Mouse (Mus musculus): Measurements from ENCODE around the gene Btn2a2. TPM values are rescaled to one million over a fixed set of nuclear protein-coding genes. Genes with fewer than 3 reads are reported as not detected.

Btn2a2 gene
- total RNA-seq, 2 experiments from 2014 or later: not detected

- no peak for DNase-seq
Observed at GRCm38 (mm10) chr13:23448758-23449157, 39.9 kb downstream of the Btn2a2 start.

- peak; percentile 90 for DNase-seq
Observed at GRCm38 (mm10) chr13:23446498-23446952, 42.1 kb downstream of the Btn2a2 start.

GRCm38 (mm10) chr13:23445561-23446320, 42.9 kb downstream of the Btn2a2 start:
- DNase-seq: peak; percentile 94

- DNase-seq: no peak
Observed at GRCm38 (mm10) chr13:23445156-23445555, 43.5 kb downstream of the Btn2a2 start.

- no peak for DNase-seq
Observed at GRCm38 (mm10) chr13:23444451-23444850, 44.2 kb downstream of the Btn2a2 start.

- DNase-seq: no peak
Observed at GRCm38 (mm10) chr13:23439901-23440300, 48.8 kb downstream of the Btn2a2 start.

GRCm38 (mm10) chr13:23438521-23438920, 50.1 kb downstream of the Btn2a2 start:
- DNase-seq: peak; percentile 77

- peak; percentile 93 for DNase-seq
Observed at GRCm38 (mm10) chr13:23437908-23438307, 50.7 kb downstream of the Btn2a2 start.

GRCm38 (mm10) chr13:23436861-23437822, 51.5 kb downstream of the Btn2a2 start:
- peak; percentile 75 for DNase-seq

- peak; percentile 76 for DNase-seq
Observed at GRCm38 (mm10) chr13:23436231-23436661, 52.4 kb downstream of the Btn2a2 start.

GRCm38 (mm10) chr13:23435676-23436075, 53.0 kb downstream of the Btn2a2 start:
- DNase-seq: no peak

- no peak for DNase-seq
Observed at GRCm38 (mm10) chr13:23435241-23435640, 53.4 kb downstream of the Btn2a2 start.

GRCm38 (mm10) chr13:23434426-23434825, 54.2 kb downstream of the Btn2a2 start:
- no peak for DNase-seq

GRCm38 (mm10) chr13:23433801-23434200, 54.9 kb downstream of the Btn2a2 start:
- no peak for DNase-seq

- DNase-seq: no peak
Observed at GRCm38 (mm10) chr13:23433206-23433605, 55.5 kb downstream of the Btn2a2 start.

- peak; percentile 98 for DNase-seq
Observed at GRCm38 (mm10) chr13:23432562-23433201, 56.0 kb downstream of the Btn2a2 start.

- peak; percentile 87 for DNase-seq
Observed at GRCm38 (mm10) chr13:23431351-23431771, 57.3 kb downstream of the Btn2a2 start.

- DNase-seq: peak; percentile 85
Observed at GRCm38 (mm10) chr13:23430734-23431133, 57.9 kb downstream of the Btn2a2 start.

- no peak for DNase-seq
Observed at GRCm38 (mm10) chr13:23429771-23430380, 58.8 kb downstream of the Btn2a2 start.

- no peak for DNase-seq
Observed at GRCm38 (mm10) chr13:23428166-23428993, 60.3 kb downstream of the Btn2a2 start.

Data from adrenal gland, postnatal 10 days (tissue).